Mouse (Mus musculus) left cerebral cortex, adult 18-20 months (tissue): ENCODE results near the gene Strn. TPM values are rescaled to one million over a fixed set of nuclear protein-coding genes. Genes with fewer than 3 reads are reported as not detected.
A peak's percentile ranks its signal among the peaks of the same experiment; 100 is the strongest.

Source experiments
- DNase-seq, 2 experiments: peaks; one replicate each; pipeline ENCODE4 v3.0.0; 2021 to 2022; ENCODE audit warnings: low spot score in 2 of 2, mixed read lengths in 1 of 2
- total RNA-seq, 2 experiments: library from RNA; stranded (reverse); gene quantifications; 2 replicates each; pipeline ENCODE4 v1.2.3; 2021

Gene Strn
- total RNA-seq, 2 experiments from 2014 or later: 58.8 to 68.7 TPM

DNA sequence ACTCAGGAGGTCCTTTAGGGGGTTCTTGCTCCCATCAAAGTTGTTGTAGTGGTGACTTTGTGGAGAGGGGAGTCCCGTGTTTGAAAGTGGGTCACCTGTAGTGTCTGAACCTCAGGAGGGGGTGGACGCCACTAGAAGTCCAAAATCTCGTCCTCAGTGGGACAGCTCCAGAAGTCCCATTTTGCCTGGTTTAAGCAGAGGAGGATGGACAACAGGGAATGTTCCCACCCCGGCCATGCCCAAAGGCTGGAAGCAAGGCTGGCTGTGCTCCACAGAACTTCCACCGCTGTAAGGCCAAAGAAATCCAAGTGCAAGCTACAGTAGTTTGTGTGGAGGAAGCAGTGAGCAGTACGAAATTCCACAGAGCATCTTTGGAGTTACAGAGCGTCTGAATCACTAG, 117.0 kb downstream of the Strn start:
- no peak for DNase-seq

DNA sequence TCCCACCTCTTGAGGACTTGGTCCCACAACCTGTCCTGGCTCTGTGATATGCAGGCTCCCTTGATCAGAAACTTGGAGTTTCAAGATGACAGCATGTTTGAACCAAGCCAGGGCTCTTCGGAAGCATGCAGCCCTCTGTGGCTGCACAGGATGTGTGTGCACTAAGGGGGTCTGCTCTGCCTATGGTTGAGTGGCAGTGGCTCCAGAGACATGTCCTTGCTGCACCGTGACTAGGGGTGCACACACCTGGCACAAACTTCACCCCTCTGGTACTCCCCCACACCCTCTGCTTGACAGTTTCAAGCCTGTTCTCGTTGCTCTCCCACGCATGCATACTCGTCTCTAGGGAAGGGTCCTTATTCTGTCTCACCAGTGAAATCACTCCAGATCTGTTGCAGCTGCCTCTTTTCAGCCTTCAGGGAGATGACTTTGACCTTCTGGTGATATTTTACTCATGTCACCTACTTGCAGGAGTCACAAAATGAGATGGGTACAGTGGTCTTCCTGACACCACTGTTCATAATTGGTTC, 118.8 kb downstream of the Strn start:
- DNase-seq: no peak

DNA sequence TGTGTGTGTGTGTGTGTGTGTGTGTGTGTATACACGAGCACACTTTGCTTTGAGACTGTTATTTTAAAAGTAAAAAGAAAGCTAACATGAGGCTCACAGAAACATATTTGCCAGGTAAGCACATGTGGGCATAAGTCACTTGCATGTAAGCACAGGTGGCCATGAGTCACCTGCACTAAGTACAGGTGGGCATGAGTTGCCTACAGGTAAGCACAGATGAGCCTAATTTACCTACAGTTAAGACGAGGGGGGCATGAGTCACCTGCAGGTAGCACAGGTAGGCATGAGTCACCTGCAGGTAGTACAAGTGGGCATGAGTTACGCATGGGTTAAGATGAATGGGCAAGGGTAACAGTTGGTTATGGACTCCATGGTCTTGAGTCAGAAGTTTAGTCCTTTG, 121.9 kb downstream of the Strn start:
- DNase-seq: no peak

DNA sequence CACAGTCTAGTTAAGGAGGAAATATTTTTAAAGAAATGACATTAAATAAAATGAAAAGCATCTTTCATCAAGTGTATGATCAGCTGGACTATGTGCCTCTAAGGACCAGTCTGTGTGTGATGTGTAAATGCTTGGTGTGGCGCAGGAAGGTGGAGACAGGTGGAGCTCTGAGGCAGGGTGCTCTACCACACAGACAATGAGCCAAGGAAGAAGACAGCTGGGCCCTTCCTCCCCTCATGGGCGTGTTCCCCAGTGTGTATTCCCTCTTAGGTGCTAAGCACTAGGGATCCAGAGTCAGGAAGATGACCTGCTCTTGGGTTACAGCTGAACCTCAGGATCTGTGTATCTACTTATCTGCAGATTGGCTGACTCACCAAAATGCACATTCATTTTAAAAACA, 122.5 kb downstream of the Strn start:
- no peak for DNase-seq

DNA sequence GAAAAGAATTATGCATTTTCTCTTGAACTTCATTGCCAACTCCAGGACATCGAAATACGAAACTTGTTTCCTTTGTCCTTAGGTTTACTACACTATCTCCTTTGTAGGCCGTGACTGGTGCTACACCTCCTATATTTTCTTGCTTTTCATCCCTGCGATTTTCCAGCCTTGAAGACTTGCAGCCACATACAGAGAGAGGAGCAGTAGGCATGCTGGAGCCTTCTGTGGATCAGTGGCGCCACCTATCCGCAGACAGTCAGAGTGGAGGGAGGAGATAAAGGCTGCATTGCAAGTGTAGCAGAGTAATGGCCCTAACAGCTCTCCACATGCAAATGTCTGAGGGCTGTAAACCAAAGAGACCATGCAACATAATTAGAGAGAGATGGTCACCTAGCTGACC, 125.9 kb downstream of the Strn start:
- peak in 1 of 2 experiments; percentile 34 for DNase-seq

DNA sequence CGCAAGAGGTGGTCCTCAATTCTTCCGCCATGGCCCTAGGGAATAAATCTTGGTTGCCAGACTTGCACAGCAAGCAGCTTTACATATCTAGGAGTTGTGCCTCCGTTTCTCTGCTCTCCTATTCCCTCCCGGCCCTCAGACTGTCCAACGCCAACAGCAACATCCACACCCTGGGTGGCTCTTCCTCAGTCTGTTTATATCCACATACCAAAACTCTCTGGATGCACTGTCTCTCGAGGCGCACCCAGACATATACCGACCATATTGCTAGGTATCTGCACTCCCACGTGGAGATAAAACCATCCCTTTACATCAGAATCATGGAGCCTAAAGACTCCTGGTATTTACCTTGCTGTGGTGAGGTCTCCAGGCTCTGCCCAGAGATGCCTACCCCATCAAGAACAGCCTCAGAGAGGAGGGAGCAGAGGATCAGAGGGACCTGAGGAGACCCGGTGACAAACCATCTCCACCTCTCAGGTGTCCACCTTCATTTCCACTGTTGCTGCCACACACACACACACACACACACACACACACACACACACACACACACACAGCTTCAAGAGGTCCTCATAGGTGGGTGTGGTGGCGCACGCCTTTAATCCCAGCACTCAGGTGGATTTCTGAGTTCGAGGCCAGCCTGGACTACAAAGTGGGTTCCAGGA, 127.7 kb downstream of the Strn start:
- DNase-seq: no peak

DNA sequence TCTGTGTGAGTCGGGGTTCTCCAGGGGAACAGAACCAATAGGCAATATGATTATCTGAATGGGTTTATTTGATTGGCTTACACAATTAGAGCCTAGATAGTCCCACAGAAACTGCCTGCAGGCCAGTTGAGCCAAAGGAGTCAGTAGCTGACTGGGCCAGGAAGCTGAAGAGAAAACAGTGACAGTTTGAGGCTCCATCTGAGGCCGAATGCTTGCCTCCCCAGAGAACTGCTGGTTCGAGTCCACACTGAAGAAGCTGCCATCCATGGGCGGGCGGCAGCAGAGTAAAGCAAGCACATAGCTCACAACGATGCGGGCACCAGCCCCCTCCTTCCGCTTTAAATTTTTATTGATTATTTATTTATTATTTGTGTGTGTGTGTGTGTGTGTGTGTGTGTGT, 128.3 kb downstream of the Strn start:
- DNase-seq: no peak

DNA sequence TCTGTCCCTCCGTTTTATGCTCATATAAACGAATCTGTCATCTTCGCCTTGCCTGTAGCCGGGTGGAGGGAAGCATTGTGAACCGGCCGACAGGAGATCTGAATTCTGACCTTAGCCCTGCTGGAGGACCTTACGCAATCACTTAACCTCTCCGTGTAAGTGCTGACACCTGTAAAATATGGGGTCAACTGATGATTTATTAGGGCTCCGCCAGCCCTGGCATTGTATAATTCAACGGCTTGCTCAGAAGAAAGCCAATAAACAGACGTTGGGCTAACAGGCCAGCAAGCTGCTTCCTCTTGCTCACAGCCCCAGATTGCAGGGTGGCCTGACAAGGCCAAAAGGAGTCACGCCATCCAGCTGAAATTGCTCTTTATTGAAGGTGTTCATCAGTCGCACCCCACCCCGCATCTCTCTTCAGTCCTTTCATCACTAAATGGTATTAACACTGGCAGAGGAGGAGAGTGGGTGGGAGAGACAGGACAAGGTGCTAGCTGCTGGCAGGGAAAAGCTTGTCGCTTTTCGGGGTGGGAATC, 128.8 kb downstream of the Strn start:
- no peak for DNase-seq

DNA sequence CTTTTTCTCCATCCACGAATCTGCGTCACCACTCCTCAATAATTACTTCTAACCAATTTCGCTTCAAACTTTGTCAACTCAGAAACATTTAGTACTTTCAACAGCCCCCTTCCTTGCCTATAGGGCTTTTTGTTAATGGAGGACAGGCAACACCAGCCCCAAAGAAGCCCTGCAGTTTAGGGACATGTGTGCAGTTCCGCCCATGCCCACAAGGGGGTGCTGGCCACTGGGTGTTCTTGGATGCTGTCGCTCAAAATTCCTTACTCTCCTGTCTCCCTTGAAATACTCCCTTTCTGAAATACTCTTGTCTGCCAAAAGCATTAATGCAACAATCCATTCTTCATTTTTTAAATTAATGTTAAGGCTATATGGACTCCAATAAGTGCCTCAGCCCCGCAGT, 132.6 kb downstream of the Strn start:
- peak; percentile 22 to 48 for DNase-seq

DNA sequence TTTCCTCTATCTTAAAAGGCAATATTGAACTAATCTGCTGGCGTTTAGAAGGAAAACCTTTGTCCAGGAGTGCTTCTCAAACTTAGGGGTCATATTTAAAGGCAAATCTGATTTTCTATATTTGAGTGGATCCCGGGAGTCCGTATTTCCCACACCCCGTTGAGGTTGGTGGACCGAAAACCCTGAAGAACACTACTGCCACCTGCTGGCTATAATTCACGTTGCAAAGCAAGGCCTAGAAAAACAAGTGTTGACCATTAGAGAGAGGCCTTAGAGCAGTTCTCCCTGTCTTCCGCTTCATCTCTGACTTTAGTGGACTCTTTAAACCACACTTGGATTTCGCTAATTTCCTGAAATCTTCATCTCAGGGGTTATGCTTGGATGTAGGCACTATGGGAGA, 133.1 kb downstream of the Strn start:
- peak; percentile 79 to 81 for DNase-seq

DNA sequence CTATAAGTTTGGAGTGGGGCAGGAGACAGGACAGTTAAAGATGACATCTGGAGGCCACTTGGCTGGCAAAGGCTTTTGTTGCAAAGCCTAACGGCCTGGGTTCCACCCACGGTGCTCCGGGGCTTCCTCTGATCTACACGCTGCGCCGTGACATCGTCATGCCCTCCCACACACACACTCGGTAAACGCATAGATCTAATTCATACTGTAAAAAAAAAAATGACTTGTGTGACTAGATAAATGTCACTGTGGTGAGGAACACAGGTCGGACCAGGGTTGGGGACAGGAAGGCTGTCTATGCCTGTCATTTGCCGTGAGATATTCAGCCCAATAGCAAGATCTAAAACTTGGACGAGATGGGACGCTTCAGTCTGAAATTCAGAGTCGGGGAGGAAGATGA, 134.7 kb downstream of the Strn start:
- DNase-seq: no peak

DNA sequence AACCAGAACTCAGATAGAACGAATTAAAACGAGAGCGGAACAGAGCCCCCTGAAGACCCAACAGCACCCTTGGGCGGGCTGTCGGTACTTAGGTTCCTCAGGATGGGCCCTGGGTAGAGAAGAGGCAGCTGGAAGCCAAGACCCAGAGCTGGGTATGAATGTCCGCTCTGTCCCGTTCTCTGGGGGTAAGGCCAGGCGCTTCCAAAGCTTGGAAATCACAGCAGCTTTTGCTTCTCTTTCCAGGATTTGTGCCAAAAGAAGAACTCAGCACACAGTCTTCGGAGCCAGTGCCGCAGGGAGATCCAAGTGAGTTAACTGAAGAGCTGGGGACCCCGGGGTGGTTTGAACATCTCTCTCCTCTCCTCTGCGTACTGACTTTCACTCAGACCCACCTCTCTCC, 135.4 kb downstream of the Strn start:
- peak; percentile 8 to 11 for DNase-seq

DNA sequence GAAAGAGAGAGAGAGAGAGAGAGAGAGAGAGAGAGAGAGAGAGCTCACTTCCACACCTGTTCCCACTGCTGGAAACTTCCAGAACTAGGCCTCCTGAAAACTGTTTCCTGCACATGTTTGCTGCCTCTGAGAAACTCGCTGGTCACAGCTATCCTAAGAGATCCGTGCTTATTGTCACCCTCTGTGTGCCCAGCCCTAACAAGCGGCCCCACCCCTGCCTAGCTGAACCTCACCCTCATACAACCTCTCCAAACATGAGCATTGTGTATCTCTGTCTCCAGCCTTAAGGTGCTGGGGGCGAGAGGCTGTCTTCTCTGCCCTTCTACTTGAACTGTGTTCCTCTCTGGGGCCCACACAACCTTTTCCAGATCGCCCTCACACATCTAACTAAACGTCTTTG, 136.0 kb downstream of the Strn start:
- DNase-seq: no peak

Other genes with a start within 250 kb of the Strn start
- gene Vit, start 229.1 kb downstream of the Strn start, total RNA-seq: 1 to 10 TPM in 1 of 2 experiments, under 1 TPM in 1; 0.80 to 1.2 TPM
- gene Heatr5b, start 98.2 kb upstream of the Strn start, total RNA-seq: 10 to 100 TPM; 49.5 to 53.4 TPM
- 10 to 100 TPM; 37.4 to 44.6 TPM for gene Gpatch11, start 98.4 kb upstream of the Strn start, total RNA-seq
- gene Eif2ak2, start 145.4 kb upstream of the Strn start, total RNA-seq: 1 to 10 TPM; 4.3 to 5.0 TPM
- gene Sult6b1, start 169.8 kb upstream of the Strn start, total RNA-seq: not detected
- gene Cebpzos, start 179.3 kb upstream of the Strn start, total RNA-seq: 10 to 100 TPM; 24.0 to 29.4 TPM
- gene Cebpz, start 199.9 kb upstream of the Strn start, total RNA-seq: 10 to 100 TPM; 36.2 to 36.3 TPM
- 10 to 100 TPM; 62.9 to 67.4 TPM for gene Ndufaf7, start 199.9 kb upstream of the Strn start, total RNA-seq